ENCODE assay signal across 14 mouse cellular contexts in the genomic region with DNA sequence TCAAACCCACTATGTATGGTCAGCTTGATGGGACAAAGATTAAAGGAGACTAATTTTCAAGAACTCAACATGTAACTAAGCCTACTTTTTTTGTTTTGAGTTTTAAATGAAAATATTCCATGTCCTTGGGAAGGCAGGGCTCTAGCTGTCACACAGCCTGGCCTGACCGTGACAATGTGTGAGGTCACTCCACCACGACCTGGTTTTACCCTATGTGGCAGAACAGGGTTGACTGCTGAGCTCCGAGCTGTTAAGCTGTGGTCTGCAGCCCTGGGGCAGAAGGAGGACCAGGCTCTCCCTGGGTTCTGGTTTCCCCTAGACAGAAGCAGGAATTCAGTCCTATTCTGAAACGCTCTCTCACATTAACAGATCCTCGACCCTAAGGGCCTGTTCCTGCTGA. TPM values are rescaled to one million over a fixed set of nuclear protein-coding genes. Genes with fewer than 3 reads are reported as not detected.
A peak's percentile ranks its signal among the peaks of the same experiment; 100 is the strongest.
DNase-seq lines count a peak whose midpoint lies in the region; ATAC-seq and TF ChIP-seq lines count a peak whose summit lies in the region.
"Had no signal": no experiment of that assay in that cellular context is flagged by ENCODE, and none has a peak within 500 bp of the region (broad histone marks: within the 10 kb centered on the region; RNA-seq: fewer than 3 reads in every experiment).

No protein-coding gene starts in this region.

- peak overlapping the region; percentile 44; the same call in 1 of the 2 replicates for H3K9ac ChIP-seq in intestine, embryonic 16.5 days (ENCODE audit: low read depth, low read length)
- no peak overlapping the region for H3K9ac ChIP-seq in intestine, embryonic 15.5 days
- no peak overlapping the region for H3K9ac ChIP-seq in ES-Bruce4 (ENCODE audit: low read depth, poor library complexity, severe bottlenecking)
- no peak overlapping the region; the same call in 1 of the 2 replicates for H3K9ac ChIP-seq in liver, embryonic 16.5 days (ENCODE audit: low read depth, low read length)
- H3K9ac ChIP-seq: forebrain, embryonic 15.5 days; lung, embryonic 15.5 days had no signal

- H3K36me3 ChIP-seq in heart, embryonic 10.5 days: no peaks in the 10 kb centered on the region
- no peaks in the 10 kb centered on the region for H3K36me3 ChIP-seq in intestine, embryonic 16.5 days (ENCODE audit: control insufficient read depth, insufficient read depth, low read length)
- H3K36me3 ChIP-seq in intestine, embryonic 15.5 days: no peaks in the 10 kb centered on the region
- peaks cover 3% of the 10 kb centered on the region; the same call in 1 of the 2 replicates for H3K36me3 ChIP-seq in ES-Bruce4 (ENCODE audit: control insufficient read depth, insufficient read depth, low read length, poor library complexity, severe bottlenecking)
- no peaks in the 10 kb centered on the region for H3K36me3 ChIP-seq in liver, embryonic 16.5 days (ENCODE audit: control insufficient read depth, insufficient read depth)
- H3K36me3 ChIP-seq: forebrain, embryonic 15.5 days; lung, embryonic 15.5 days had no signal

- intact Hi-C loops in heart, postnatal 36 days (cut with DNase I): no loop called here

- TF ChIP-seq POLR2A in ES-Bruce4 (IDR thresholded peaks at IDR 0.05; ENCODE audit: insufficient read depth, low read length): no peak

- H3K27ac ChIP-seq in heart, embryonic 10.5 days: peak overlapping the region; percentile 67; the same call in 1 of the 2 replicates
- peak overlapping the region; percentile 68 for H3K27ac ChIP-seq in intestine, embryonic 16.5 days (ENCODE audit: low read length)
- no peak overlapping the region for H3K27ac ChIP-seq in intestine, embryonic 15.5 days
- H3K27ac ChIP-seq in ES-Bruce4 (ENCODE audit: insufficient read depth, low read length): 0 out of 2 replicates have a peak overlapping the region, but pooled peaks have one; percentile 12
- H3K27ac ChIP-seq in liver, embryonic 16.5 days (ENCODE audit: low read length): peak overlapping the region; percentile 52; the same call in 1 of the 2 replicates
- H3K27ac ChIP-seq: forebrain, embryonic 15.5 days; left cerebral cortex, adult 2 months; lung, embryonic 15.5 days had no signal

- TF ChIP-seq EP300 in ES-Bruce4 (IDR thresholded peaks at IDR 0.05; ENCODE audit: insufficient read depth, low read depth, low read length): no peak

- DNase-seq in heart, embryonic 10.5 days (ENCODE audit: low spot score): no peak
- DNase-seq in heart, postnatal 36 days: no peak
- DNase-seq in testis, postnatal 10 days (ENCODE audit: low spot score): no peak
- DNase-seq: B cell, adult 2 months; midbrain, embryonic 14.5 days; spleen, adult 18-20 months; thymus, postnatal 36 days had no signal

- WGBS in heart, embryonic 10.5 days: 63% methylated on average over 5 of the region's 5 CpGs
- 55% methylated on average over 5 of the region's 5 CpGs for WGBS in intestine, embryonic 16.5 days
- WGBS in intestine, embryonic 15.5 days: 57% methylated on average over 5 of the region's 5 CpGs
- 60% methylated on average over 5 of the region's 5 CpGs for WGBS in liver, embryonic 16.5 days (ENCODE audit: insufficient replicate concordance)

- H3K27me3 ChIP-seq in heart, embryonic 10.5 days (ENCODE audit: insufficient read depth, poor library complexity, severe bottlenecking): no peaks in the 10 kb centered on the region
- no peaks in the 10 kb centered on the region for H3K27me3 ChIP-seq in intestine, embryonic 16.5 days (replicated peaks; ENCODE audit: control insufficient read depth, insufficient read depth, low read length)
- H3K27me3 ChIP-seq in intestine, embryonic 15.5 days (replicated peaks): no peaks in the 10 kb centered on the region
- no peaks in the 10 kb centered on the region for H3K27me3 ChIP-seq in ES-Bruce4 (ENCODE audit: control insufficient read depth, insufficient read depth, low read length, poor library complexity, severe bottlenecking)
- H3K27me3 ChIP-seq in liver, embryonic 16.5 days (ENCODE audit: control insufficient read depth, insufficient read depth, low read depth, low read length): no peaks in the 10 kb centered on the region
- H3K27me3 ChIP-seq: forebrain, embryonic 15.5 days; lung, embryonic 15.5 days had no signal

- no peak overlapping the region for H3K4me3 ChIP-seq in heart, embryonic 10.5 days
- H3K4me3 ChIP-seq in intestine, embryonic 16.5 days (ENCODE audit: low read length): no peak overlapping the region
- no peak overlapping the region for H3K4me3 ChIP-seq in intestine, embryonic 15.5 days (replicated peaks)
- H3K4me3 ChIP-seq in ES-Bruce4 (ENCODE audit: low read depth, low read length): no peak overlapping the region
- H3K4me3 ChIP-seq in liver, embryonic 16.5 days (ENCODE audit: low read depth, low read length): no peak overlapping the region
- H3K4me3 ChIP-seq: forebrain, embryonic 15.5 days; left cerebral cortex, adult 2 months; lung, embryonic 15.5 days had no signal

- H3K9me3 ChIP-seq in heart, embryonic 10.5 days: no peaks in the 10 kb centered on the region
- no peaks in the 10 kb centered on the region for H3K9me3 ChIP-seq in intestine, embryonic 16.5 days (ENCODE audit: control insufficient read depth, low read length)
- no peaks in the 10 kb centered on the region for H3K9me3 ChIP-seq in intestine, embryonic 15.5 days
- H3K9me3 ChIP-seq in ES-Bruce4 (replicated peaks; ENCODE audit: control insufficient read depth, insufficient read depth, low read length, poor library complexity, severe bottlenecking): no peaks in the 10 kb centered on the region
- no peaks in the 10 kb centered on the region for H3K9me3 ChIP-seq in liver, embryonic 16.5 days (replicated peaks; ENCODE audit: control insufficient read depth, low read length)
- H3K9me3 ChIP-seq: forebrain, embryonic 15.5 days; lung, embryonic 15.5 days had no signal

- peaks cover 87% of the 10 kb centered on the region for H3K4me1 ChIP-seq in heart, embryonic 10.5 days
- peaks cover 62% of the 10 kb centered on the region for H3K4me1 ChIP-seq in intestine, embryonic 16.5 days (ENCODE audit: control insufficient read depth, insufficient read depth, low read length)
- H3K4me1 ChIP-seq in intestine, embryonic 15.5 days (replicated peaks): peaks cover 43% of the 10 kb centered on the region
- peaks cover 21% of the 10 kb centered on the region for H3K4me1 ChIP-seq in ES-Bruce4 (ENCODE audit: control insufficient read depth, insufficient read depth, low read length)
- H3K4me1 ChIP-seq in liver, embryonic 16.5 days (ENCODE audit: control insufficient read depth, low read depth, low read length): peaks cover 39% of the 10 kb centered on the region

- no peak overlapping the region for H3K4me2 ChIP-seq in intestine, embryonic 16.5 days (ENCODE audit: low read depth, low read length)
- H3K4me2 ChIP-seq in intestine, embryonic 15.5 days (replicated peaks): no peak overlapping the region
- no peak overlapping the region for H3K4me2 ChIP-seq in liver, embryonic 16.5 days (ENCODE audit: low read depth, low read length)
- H3K4me2 ChIP-seq: forebrain, embryonic 15.5 days; lung, embryonic 15.5 days had no signal

- TF ChIP-seq CTCF in ES-Bruce4 (IDR thresholded peaks at IDR 0.05; ENCODE audit: low read depth, low read length): no peak

- no peak for ATAC-seq in intestine, embryonic 16.5 days
- no peak for ATAC-seq in intestine, embryonic 15.5 days
- ATAC-seq in liver, embryonic 16.5 days (ENCODE audit: low read depth): no peak
- ATAC-seq: forebrain, embryonic 15.5 days had no signal

RNA-seq across cellular contexts. Expression of a gene that starts 14.8 kb away (rescaled TPM):
- 121 and 125 TPM in 2 replicates for polyA plus RNA-seq in heart, embryonic 10.5 days (2016; fragmentation: Nextera tagmentation; extraction: Ambion mirVana)
- total RNA-seq in heart, postnatal 36 days (2021): 10 to 100 TPM; 35.0 to 43.3 TPM
- polyA plus RNA-seq in intestine, embryonic 16.5 days (2015; fragmentation: Nextera tagmentation; extraction: Ambion mirVana): 281 and 319 TPM in 2 replicates
- 232 and 235 TPM in 2 replicates for polyA plus RNA-seq in intestine, embryonic 15.5 days (2015; fragmentation: Nextera tagmentation; extraction: Ambion mirVana)
- polyA plus RNA-seq in ES-Bruce4 (2011; ENCODE audit: insufficient read depth, insufficient read length, low read depth, missing spikeins): 163 and 168 TPM in 2 replicates
- polyA plus RNA-seq in liver, embryonic 16.5 days (2015; fragmentation: Nextera tagmentation; extraction: Ambion mirVana): 43.3 and 44.1 TPM in 2 replicates
